In genomic region chr15:78325671-78326339, GRCm38 (mm10) we compare ENCODE assay signal across 9 mouse cellular contexts. TPM values are rescaled to one million over a fixed set of nuclear protein-coding genes. Genes with fewer than 3 reads are reported as not detected.
A peak's percentile ranks its signal among the peaks of the same experiment; 100 is the strongest.
DNase-seq lines count a peak whose midpoint lies in the region; ATAC-seq and TF ChIP-seq lines count a peak whose summit lies in the region.
"Had no signal": no experiment of that assay in that cellular context is flagged by ENCODE, and none has a peak within 500 bp of the region (broad histone marks: within the 10 kb centered on the region; RNA-seq: fewer than 3 reads in every experiment).

TSS of gene Csf2rb (plus strand) at chr15:78325752.

- no peaks in the 10 kb centered on the region for H3K36me3 ChIP-seq in spleen, adult 2 months (ENCODE audit: control insufficient read depth, insufficient read depth, low read length)
- H3K36me3 ChIP-seq in heart, embryonic 12.5 days: no peaks in the 10 kb centered on the region
- H3K36me3 ChIP-seq in stomach, postnatal 0 days (ENCODE audit: control insufficient read depth, insufficient read depth, low read length): no peaks in the 10 kb centered on the region
- no peaks in the 10 kb centered on the region for H3K36me3 ChIP-seq in midbrain, embryonic 10.5 days

- no peak for TF ChIP-seq POLR2A in spleen, adult 2 months (IDR thresholded peaks at IDR 0.05; ENCODE audit: low read depth, low read length)

- no peak; the same call in 1 of the 2 replicates for ATAC-seq in heart, embryonic 12.5 days (ENCODE audit: insufficient number of reproducible peaks, low FRiP score)
- no peak; the same call in 1 of the 2 replicates for ATAC-seq in stomach, postnatal 0 days (ENCODE audit: low FRiP score, low TSS enrichment)
- ATAC-seq: inflammation-experienced regulatory T-cells, adult 6 months had no signal

- H3K4me1 ChIP-seq in spleen, adult 2 months (ENCODE audit: control insufficient read depth, insufficient read depth, insufficient read length): peaks cover 15% of the 10 kb centered on the region; the same call in 1 of the 2 replicates
- peaks cover 7% of the 10 kb centered on the region; the same call in 1 of the 2 replicates for H3K4me1 ChIP-seq in heart, embryonic 12.5 days (replicated peaks)
- H3K4me1 ChIP-seq in stomach, postnatal 0 days (replicated peaks; ENCODE audit: control insufficient read depth, insufficient read depth): no peaks in the 10 kb centered on the region
- peaks cover 6% of the 10 kb centered on the region; the same call in 1 of the 2 replicates for H3K4me1 ChIP-seq in midbrain, embryonic 10.5 days

- 0 out of 2 replicates have a peak within 1 kb of the TSS, but pooled peaks have one; percentile 24 for H3K9ac ChIP-seq in heart, embryonic 12.5 days
- no peak within 1 kb of the TSS for H3K9ac ChIP-seq in stomach, postnatal 0 days (ENCODE audit: low read length)

- H3K4me2 ChIP-seq in heart, embryonic 12.5 days: 0 out of 2 replicates have a peak within 1 kb of the TSS, but pooled peaks have one; percentile 4
- H3K4me2 ChIP-seq in stomach, postnatal 0 days (replicated peaks; ENCODE audit: low read depth): no peak within 1 kb of the TSS

- H3K4me3 ChIP-seq in spleen, adult 2 months (ENCODE audit: extremely low read depth, insufficient read depth, insufficient read length): peak within 1 kb of the TSS; percentile 53
- H3K4me3 ChIP-seq in heart, embryonic 12.5 days: no peak within 1 kb of the TSS
- peak within 1 kb of the TSS; percentile 1; the same call in 1 of the 2 replicates for H3K4me3 ChIP-seq in stomach, postnatal 0 days (ENCODE audit: low read depth, low read length)
- H3K4me3 ChIP-seq in midbrain, embryonic 10.5 days: no peak within 1 kb of the TSS

- no peaks in the 10 kb centered on the region for H3K27me3 ChIP-seq in spleen, adult 2 months (ENCODE audit: control insufficient read depth, insufficient read depth, low read length)
- peaks cover 6% of the 10 kb centered on the region; the same call in 1 of the 2 replicates for H3K27me3 ChIP-seq in heart, embryonic 12.5 days (replicated peaks)
- no peaks in the 10 kb centered on the region for H3K27me3 ChIP-seq in stomach, postnatal 0 days (ENCODE audit: control insufficient read depth, insufficient read depth, low read length)
- no peaks in the 10 kb centered on the region for H3K27me3 ChIP-seq in midbrain, embryonic 10.5 days (ENCODE audit: low read depth, poor library complexity, severe bottlenecking)

- peak in 1 of 2 experiments; percentile 19 for DNase-seq in spleen, adult 2 months (ENCODE audit: low read depth in 1 of 2, low spot score in 2 of 2)
- DNase-seq in spleen, adult 12 weeks (ENCODE audit: low spot score): no peak
- peak; percentile 65 for DNase-seq in lung, postnatal 25 days (ENCODE audit: low spot score)
- no peak for DNase-seq in stomach, postnatal 0 days (ENCODE audit: low spot score)
- DNase-seq in midbrain, embryonic 10.5 days (ENCODE audit: low spot score): no peak
- no peak for DNase-seq in kidney, adult 8-10 months
- no peak for DNase-seq in right cerebral cortex, postnatal 14 days

- H3K27ac ChIP-seq in spleen, adult 2 months (ENCODE audit: insufficient read depth, low read length): peak within 1 kb of the TSS; percentile 56
- no peak within 1 kb of the TSS for H3K27ac ChIP-seq in heart, embryonic 12.5 days (ENCODE audit: poor library complexity, severe bottlenecking)
- no peak within 1 kb of the TSS; the same call in 1 of the 2 replicates for H3K27ac ChIP-seq in stomach, postnatal 0 days (replicated peaks)
- H3K27ac ChIP-seq in midbrain, embryonic 10.5 days (replicated peaks): no peak within 1 kb of the TSS

- TF ChIP-seq EP300 in stomach, postnatal 0 days (optimal IDR thresholded peaks at IDR 0.05): no peak

- WGBS in spleen, adult 2 months: 14% methylated on average over 11 of the region's 11 CpGs
- 55% methylated on average over 11 of the region's 11 CpGs for WGBS in heart, embryonic 12.5 days
- 66% methylated on average over 11 of the region's 11 CpGs for WGBS in stomach, postnatal 0 days
- 80% methylated on average over 11 of the region's 11 CpGs for WGBS in midbrain, embryonic 10.5 days

- no peak for TF ChIP-seq CTCF in spleen, adult 2 months (IDR thresholded peaks at IDR 0.05; ENCODE audit: extremely low read depth, insufficient read depth, insufficient read length, insufficient replicate concordance)
- TF ChIP-seq CTCF in stomach, postnatal 0 days (IDR thresholded peaks at IDR 0.05; ENCODE audit: low read depth): no peak

- no peaks in the 10 kb centered on the region for H3K9me3 ChIP-seq in heart, embryonic 12.5 days (replicated peaks)
- H3K9me3 ChIP-seq in stomach, postnatal 0 days (ENCODE audit: control insufficient read depth, low read length): no peaks in the 10 kb centered on the region
- H3K9me3 ChIP-seq in midbrain, embryonic 10.5 days (replicated peaks): no peaks in the 10 kb centered on the region

RNA-seq across cellular contexts. Expression of gene Csf2rb, which starts in this region (rescaled TPM):
- polyA plus RNA-seq in spleen, adult 2 months (2012; rRNA removed): 39.5 and 44.9 TPM in 2 replicates
- polyA plus RNA-seq in heart, embryonic 12.5 days (2016; fragmentation: Nextera tagmentation; extraction: Ambion mirVana): 2.4 and 3.1 TPM in 2 replicates
- 0.99 and 1.0 TPM in 2 replicates for polyA plus RNA-seq in stomach, postnatal 0 days (2015; fragmentation: Nextera tagmentation; extraction: Ambion mirVana)
- 2.7 and 3.5 TPM in 2 replicates for polyA plus RNA-seq in midbrain, embryonic 10.5 days (2016; fragmentation: Nextera tagmentation; extraction: Ambion mirVana)

Comparison
In these comparisons a context has a peak if more than half of its experiments do, and no peak if none do; other contexts are left out.
1. H3K4me3 ChIP-seq: peak in spleen, adult 2 months (single experiment) and stomach, postnatal 0 days (single experiment); none in heart, embryonic 12.5 days (single experiment) and midbrain, embryonic 10.5 days (single experiment).